Mouse (Mus musculus) MEL (cell line): ENCODE measurements around the gene Eef1a1. TPM values are rescaled to one million over a fixed set of nuclear protein-coding genes. Genes with fewer than 3 reads are reported as not detected.

Experiments
- DNase-seq: peaks from one replicate; pipeline ENCODE4 v3.0.0; 2011; ENCODE audit warnings: low read depth, low spot score
- H3K27ac ChIP-seq: 2 replicates; pipeline ENCODE4 v1.5.1; 2012; ENCODE audit warnings: low read depth, mild to moderate bottlenecking, control low read depth, low read length, moderate library complexity; ENCODE audit not compliant: control insufficient read depth
- H3K27me3 ChIP-seq, 2 experiments: fragments of 150-350 bp in 1 of 2; sonication (generic) in 1 of 2; 2 replicates each; pipeline ENCODE4 v1.6.1; 2012; ENCODE audit warnings: low read length in 2 of 2, mild to moderate bottlenecking in 2 of 2, improper control_type of control experiment in 1 of 2, moderate library complexity in 1 of 2; ENCODE audit not compliant: insufficient read depth in 2 of 2, control insufficient read depth in 1 of 2
- H3K36me3 ChIP-seq, 2 experiments: 2 replicates each; pipeline ENCODE4 v1.6.1; 2012 to 2014; ENCODE audit warnings: low read length in 2 of 2, improper control_type of control experiment in 1 of 2, inconsistent platforms in 1 of 2, mild to moderate bottlenecking in 1 of 2; ENCODE audit not compliant: insufficient read depth in 2 of 2, control insufficient read depth in 1 of 2
- H3K4me1 ChIP-seq, 2 experiments: fragments of 150-350 bp in 1 of 2; sonication (generic) in 1 of 2; 2 replicates each; pipeline ENCODE4 v1.6.1; 2012; ENCODE audit warnings: low read length in 2 of 2, improper control_type of control experiment in 1 of 2, mild to moderate bottlenecking in 1 of 2; ENCODE audit not compliant: insufficient read depth in 2 of 2, control insufficient read depth in 1 of 2
- H3K4me3 ChIP-seq, 2 experiments: fragments of 150-350 bp in 1 of 2; sonication (generic) in 1 of 2; 2 replicates each; pipeline ENCODE4 v1.5.1; 2012; ENCODE audit warnings: low read depth in 2 of 2, low read length in 2 of 2, mild to moderate bottlenecking in 2 of 2, moderate library complexity in 2 of 2, control low read depth in 1 of 2, improper control_type of control experiment in 1 of 2; ENCODE audit not compliant: control insufficient read depth in 1 of 2, insufficient read depth in 1 of 2
- H3K79me2 ChIP-seq: 2 replicates; pipeline ENCODE4 v1.6.1; 2012; ENCODE audit warnings: mild to moderate bottlenecking, low read length, moderate library complexity; ENCODE audit not compliant: control insufficient read depth, poor library complexity, insufficient read depth
- H3K9ac ChIP-seq: 2 replicates; pipeline ENCODE4 v1.6.1; 2012; ENCODE audit warnings: low read depth, mild to moderate bottlenecking, control low read depth, low read length, moderate library complexity; ENCODE audit not compliant: control insufficient read depth, poor library complexity, severe bottlenecking
- H3K9me3 ChIP-seq: fragments of 150-350 bp; sonication (generic); replicated peaks from 2 replicates; pipeline ENCODE4 v1.6.1; 2012; ENCODE audit warnings: mild to moderate bottlenecking, low read length, improper control_type of control experiment, moderate library complexity; ENCODE audit not compliant: insufficient read depth
- CTCF ChIP-seq, 3 experiments: IDR thresholded peaks in 2 of 3; conservative IDR thresholded peaks in 1 of 3; 2 replicates each; pipeline ENCODE4 v1.5.1; 2011 to 2012; ENCODE audit warnings: low read length in 3 of 3, low read depth in 2 of 3, mild to moderate bottlenecking in 2 of 3, improper control_type of control experiment in 1 of 3, inconsistent platforms in 1 of 3, mixed read lengths in 1 of 3, moderate library complexity in 1 of 3; ENCODE audit not compliant: control insufficient read depth in 1 of 3, insufficient read depth in 1 of 3, poor library complexity in 1 of 3, severe bottlenecking in 1 of 3
- E2F4 ChIP-seq: IDR thresholded peaks from 2 replicates; pipeline ENCODE4 v1.6.1; 2011; ENCODE audit warnings: low read depth, low read length, improper control_type of control experiment, borderline replicate concordance
- ELF1 ChIP-seq: IDR thresholded peaks from 2 replicates; pipeline ENCODE4 v1.6.1; 2014; ENCODE audit warnings: low read depth, mild to moderate bottlenecking, inconsistent platforms, low read length, improper control_type of control experiment, moderate library complexity
- HCFC1 ChIP-seq: IDR thresholded peaks from 2 replicates; pipeline ENCODE4 v1.6.1; 2012; ENCODE audit warnings: low read depth, mild to moderate bottlenecking, inconsistent platforms, low read length, improper control_type of control experiment, moderate library complexity
- MAFK ChIP-seq: IDR thresholded peaks from 2 replicates; pipeline ENCODE4 v1.6.1; 2011; ENCODE audit warnings: low read depth, mild to moderate bottlenecking, low read length, improper control_type of control experiment, borderline replicate concordance
- MAX ChIP-seq: IDR thresholded peaks from 2 replicates; pipeline ENCODE4 v1.6.1; 2011; ENCODE audit warnings: low read length, improper control_type of control experiment
- MAZ ChIP-seq: IDR thresholded peaks from 2 replicates; pipeline ENCODE4 v1.6.1; 2012; ENCODE audit warnings: low read depth, mild to moderate bottlenecking, inconsistent platforms, low read length, improper control_type of control experiment
- MEF2A ChIP-seq: IDR thresholded peaks from 2 replicates; pipeline ENCODE4 v1.6.1; 2014; ENCODE audit warnings: low read depth, mild to moderate bottlenecking, inconsistent platforms, low read length, improper control_type of control experiment; ENCODE audit not compliant: poor library complexity, insufficient replicate concordance, severe bottlenecking; ENCODE audit errors: extremely low read depth
- MXI1 ChIP-seq: IDR thresholded peaks from 2 replicates; pipeline ENCODE4 v1.6.1; 2011; ENCODE audit warnings: mild to moderate bottlenecking, low read depth, low read length, improper control_type of control experiment
- MYB ChIP-seq: IDR thresholded peaks from 2 replicates; pipeline ENCODE4 v1.6.1; 2011; ENCODE audit warnings: mild to moderate bottlenecking, low read depth, low read length, improper control_type of control experiment
- RCOR1 ChIP-seq: IDR thresholded peaks from 2 replicates; pipeline ENCODE4 v1.6.1; 2012; ENCODE audit warnings: low read depth, mild to moderate bottlenecking, inconsistent platforms, low read length, improper control_type of control experiment
- TAL1 ChIP-seq: IDR thresholded peaks from 2 replicates; pipeline ENCODE4 v1.6.1; 2012; ENCODE audit warnings: mild to moderate bottlenecking, inconsistent platforms, low read length, moderate library complexity, mixed read lengths
- TBP ChIP-seq: IDR thresholded peaks from 2 replicates; pipeline ENCODE4 v1.8.0; 2011; ENCODE audit warnings: low read depth, low read length, improper control_type of control experiment
- USF2 ChIP-seq, 2 experiments: IDR thresholded peaks; 2 replicates each; pipeline ENCODE4 v1.6.1; 2011 to 2012; ENCODE audit warnings: improper control_type of control experiment in 2 of 2, low read length in 2 of 2, borderline replicate concordance in 1 of 2, inconsistent platforms in 1 of 2, low read depth in 1 of 2, mild to moderate bottlenecking in 1 of 2; ENCODE audit not compliant: insufficient read depth in 1 of 2
- polyA plus RNA-seq, 2 experiments: library from polyadenylated mRNA; stranded (reverse) in 1 of 2; unstranded in 1 of 2; fragments of >175 nt in 1 of 2; fragments of >200 nt in 1 of 2; gene quantifications; 2 replicates each; pipeline versions ENCODE4 v1.2.1 to v1.2.4; 2012; ENCODE audit warnings: low replicate concordance in 2 of 2, low read depth in 1 of 2; ENCODE audit not compliant: insufficient read length in 2 of 2, insufficient read depth in 1 of 2, missing spikeins in 1 of 2
- total RNA-seq: library from RNA; depleted of rRNA; stranded (reverse); fragments of 300-350 nt; gene quantifications from 2 replicates; pipeline ENCODE4 v1.2.3, GENCODE M21; 2012

Eef1a1 gene
- total and polyA plus RNA-seq, 3 experiments: 11,701 to 60,504 (median 13,182) TPM

DNA sequence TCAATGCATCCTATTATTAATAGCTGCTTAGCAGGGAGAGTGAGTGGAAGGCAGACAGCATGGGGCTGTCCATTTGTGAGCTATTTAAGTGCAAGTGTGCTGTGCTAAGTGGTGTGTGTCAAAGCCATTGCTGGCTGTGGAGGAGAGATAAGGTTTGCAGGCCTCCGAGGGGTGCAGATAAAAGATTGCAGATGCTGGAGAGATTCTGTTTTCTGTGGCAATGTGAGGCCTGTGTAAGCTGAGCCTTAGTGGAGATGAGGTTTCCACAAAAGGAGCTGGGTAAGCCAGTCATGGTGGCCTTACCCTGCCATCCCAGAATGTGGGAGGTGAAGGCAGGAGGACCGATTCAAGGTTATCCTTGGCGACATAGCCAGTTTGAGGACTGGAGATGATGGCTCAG lies 27.2 kb upstream of the Eef1a1 start (continued):
- 0 out of 2 replicates have a peak, but pooled peaks have one; percentile 32 for TF ChIP-seq MEF2A
- peak; percentile 77 for TF ChIP-seq MXI1
- TF ChIP-seq RCOR1: peak; percentile 94
- TF ChIP-seq MAX: peak; percentile 45; the same call in 1 of the 2 replicates
- peak; percentile 85 for TF ChIP-seq MAZ
- peak; percentile 85 for TF ChIP-seq TAL1
- TF ChIP-seq MAFK: 0 out of 2 replicates have a peak, but pooled peaks have one; percentile 26
- no peak for TF ChIP-seq CTCF (IDR thresholded peaks at IDR 0.05 in 2 of 3, conservative IDR thresholded peaks at IDR 0.05 in 1 of 3; ENCODE audit: control insufficient read depth in 1 of 3, insufficient read depth in 1 of 3, low read depth in 2 of 3, low read length in 3 of 3, poor library complexity in 1 of 3, severe bottlenecking in 1 of 3)
- no peak for TF ChIP-seq ELF1

DNA sequence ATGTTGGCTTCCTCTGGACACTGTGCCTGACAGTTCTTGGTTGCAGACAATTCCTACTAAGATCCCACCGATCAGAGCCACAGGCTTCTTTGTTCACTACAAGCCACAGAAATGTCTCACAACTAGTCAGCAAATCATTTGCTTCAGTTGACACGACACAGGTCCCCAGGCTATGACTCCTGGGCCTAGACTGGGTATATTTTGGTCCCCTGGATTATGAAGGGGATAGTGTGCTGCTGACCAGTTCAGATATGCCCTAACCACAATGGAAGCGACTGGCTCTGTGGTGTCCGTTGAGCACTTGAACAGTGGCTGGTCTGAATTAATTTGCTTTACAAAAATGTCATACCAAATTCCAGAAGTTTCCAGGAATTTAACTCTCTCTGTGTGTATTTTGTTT lies 25.7 kb upstream of the Eef1a1 start:
- 0 out of 4 replicates have a peak, but pooled peaks cover 0 to 1% of the 10 kb centered on the region in 2 experiments for H3K27me3 ChIP-seq
- no peak for DNase-seq
- H3K4me3 ChIP-seq: no peak overlapping the region
- peaks cover 0 to 5% of the 10 kb centered on the region in 2 experiments; a peak in 2 of 4 replicates for H3K36me3 ChIP-seq
- peaks cover 2 to 7% of the 10 kb centered on the region in 2 experiments; a peak in 3 of 4 replicates for H3K4me1 ChIP-seq
- no peak overlapping the region for H3K9ac ChIP-seq
- no peaks in the 10 kb centered on the region for H3K9me3 ChIP-seq
- TF ChIP-seq E2F4: no peak
- TF ChIP-seq TBP: no peak
- H3K79me2 ChIP-seq: no peaks in the 10 kb centered on the region
- H3K27ac ChIP-seq: no peak overlapping the region

DNA sequence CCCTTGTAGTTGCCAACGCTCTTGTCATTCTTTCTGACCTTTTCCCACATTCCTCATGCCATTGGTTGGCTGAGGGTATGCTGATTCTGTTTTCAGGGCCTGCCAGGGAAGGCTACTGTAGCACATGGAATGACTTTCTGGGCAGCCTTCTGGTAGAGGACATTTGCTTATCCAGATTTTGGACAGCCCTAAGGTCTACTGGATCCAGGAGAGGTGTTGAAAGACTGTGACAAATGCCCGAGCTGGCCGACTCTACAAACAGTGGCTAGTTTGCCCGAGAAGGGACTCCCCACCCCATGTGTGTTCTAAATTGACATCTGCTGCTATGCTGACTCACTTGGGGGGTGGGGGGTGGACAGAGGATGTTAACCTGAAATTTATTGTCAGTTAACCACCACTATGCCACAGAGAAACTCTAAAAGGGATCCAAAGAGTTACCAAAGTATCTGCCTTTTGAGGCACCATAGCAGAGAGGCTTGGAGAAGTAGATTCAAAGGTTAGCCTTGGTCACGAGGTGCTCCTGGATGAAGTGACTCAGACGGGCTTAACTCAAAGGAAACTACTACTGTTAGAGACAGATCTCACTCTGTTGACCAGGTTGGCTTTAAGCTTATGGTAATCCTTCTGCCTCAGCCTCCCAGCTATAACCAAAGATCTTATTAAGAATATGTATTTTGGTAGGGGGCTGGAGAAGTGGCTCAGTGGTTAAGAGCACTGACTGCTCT lies 25.0 kb upstream of the Eef1a1 start:
- H3K4me3 ChIP-seq: no peak overlapping the region
- no peak overlapping the region for H3K9ac ChIP-seq
- no peak overlapping the region for H3K27ac ChIP-seq
- no peaks in the 10 kb centered on the region for H3K9me3 ChIP-seq
- TF ChIP-seq MAFK: no peak
- no peak for TF ChIP-seq MYB
- TF ChIP-seq USF2 (IDR thresholded peaks at IDR 0.05; ENCODE audit: borderline replicate concordance in 1 of 2, insufficient read depth in 1 of 2, low read depth in 1 of 2, low read length in 2 of 2): no peak
- no peak for TF ChIP-seq HCFC1
- 0 out of 4 replicates have a peak, but pooled peaks cover 0 to 1% of the 10 kb centered on the region in 2 experiments for H3K27me3 ChIP-seq
- no peak for DNase-seq
- peaks cover 0 to 5% of the 10 kb centered on the region in 2 experiments; a peak in 2 of 4 replicates for H3K36me3 ChIP-seq
- H3K79me2 ChIP-seq: no peaks in the 10 kb centered on the region
- H3K4me1 ChIP-seq: peaks cover 2 to 7% of the 10 kb centered on the region in 2 experiments; a peak in 3 of 4 replicates
